ENCODE assay signal across 9 mouse cellular contexts in genomic region chr7:80199286-80199685, GRCm38 (mm10). TPM values are rescaled to one million over a fixed set of nuclear protein-coding genes. Genes with fewer than 3 reads are reported as not detected.
DNase-seq lines count a peak whose midpoint lies in the region; ATAC-seq and TF ChIP-seq lines count a peak whose summit lies in the region.
"Had no signal": no experiment of that assay in that cellular context is flagged by ENCODE, and none has a peak within 500 bp of the region (broad histone marks: within the 10 kb centered on the region; RNA-seq: fewer than 3 reads in every experiment).

No protein-coding gene starts in this region.

- 45% methylated on average over 6 of the region's 6 CpGs for WGBS in heart, embryonic 14.5 days
- 30% methylated on average over 6 of the region's 6 CpGs for WGBS in hindbrain, embryonic 14.5 days
- WGBS in midbrain, embryonic 12.5 days: 48% methylated on average over 6 of the region's 6 CpGs

- peaks cover 14 to 24% of the 10 kb centered on the region in 2 experiments for H3K4me1 ChIP-seq in heart, embryonic 14.5 days (ENCODE audit: control insufficient read depth in 2 of 2, insufficient read depth in 2 of 2, low read length in 2 of 2)
- peaks cover 6 to 20% of the 10 kb centered on the region in 2 experiments for H3K4me1 ChIP-seq in MEL (ENCODE audit: control insufficient read depth in 1 of 2, insufficient read depth in 2 of 2, low read length in 2 of 2)
- peaks cover 61% of the 10 kb centered on the region for H3K4me1 ChIP-seq in hindbrain, embryonic 14.5 days (replicated peaks; ENCODE audit: control insufficient read depth, insufficient read depth, low read length)
- H3K4me1 ChIP-seq in midbrain, embryonic 12.5 days: peaks cover 71% of the 10 kb centered on the region

- TF ChIP-seq POLR2A in MEL (IDR thresholded peaks at IDR 0.05; ENCODE audit: control insufficient read depth in 1 of 2, insufficient read depth in 1 of 2, low read depth in 1 of 2, low read length in 2 of 2, poor library complexity in 1 of 2): no peak

- H3K4me3 ChIP-seq in heart, embryonic 14.5 days (ENCODE audit: control insufficient read depth in 1 of 2, insufficient read depth in 1 of 2, low read depth in 1 of 2, low read length in 2 of 2): peak overlapping the region; percentile 64 to 65
- peak overlapping the region; percentile 89 to 93 for H3K4me3 ChIP-seq in MEL (ENCODE audit: control insufficient read depth in 1 of 2, insufficient read depth in 1 of 2, low read depth in 2 of 2, low read length in 2 of 2)
- peak overlapping the region; percentile 73 for H3K4me3 ChIP-seq in hindbrain, embryonic 14.5 days (replicated peaks; ENCODE audit: low read length)
- peak overlapping the region; percentile 67 for H3K4me3 ChIP-seq in midbrain, embryonic 12.5 days

- no peak overlapping the region for H3K27ac ChIP-seq in heart, embryonic 14.5 days (replicated peaks in 1 of 2; ENCODE audit: control insufficient read depth in 1 of 2, insufficient read depth in 1 of 2, low read depth in 2 of 2, low read length in 2 of 2)
- H3K27ac ChIP-seq in MEL (ENCODE audit: control insufficient read depth, low read depth, low read length): peak overlapping the region; percentile 67; the same call in 1 of the 2 replicates
- H3K27ac ChIP-seq in hindbrain, embryonic 14.5 days: peak overlapping the region; percentile 95
- peak overlapping the region; percentile 97 for H3K27ac ChIP-seq in midbrain, embryonic 12.5 days (replicated peaks)

- no peak for DNase-seq in heart, postnatal 10 days
- DNase-seq in MEL (ENCODE audit: low read depth, low spot score): no peak
- DNase-seq in hindbrain, embryonic 14.5 days (ENCODE audit: low spot score): no peak
- no peak for DNase-seq in thymus, adult 18-20 months
- DNase-seq in right cerebral cortex, adult 18-20 months: no peak
- no peak for DNase-seq in B cell, adult 2 months
- DNase-seq: cerebellum, adult 9-10 months had no signal

- TF ChIP-seq EP300 in MEL (IDR thresholded peaks at IDR 0.05; ENCODE audit: low read depth in 1 of 2, low read length in 2 of 2): no peak

- peak overlapping the region; percentile 82 for H3K4me2 ChIP-seq in heart, embryonic 14.5 days (ENCODE audit: low read length)
- peak overlapping the region; percentile 81 for H3K4me2 ChIP-seq in hindbrain, embryonic 14.5 days (replicated peaks)
- H3K4me2 ChIP-seq in midbrain, embryonic 12.5 days (replicated peaks): peak overlapping the region; percentile 80

- H3K9me3 ChIP-seq in heart, embryonic 14.5 days (ENCODE audit: control insufficient read depth, low read length): no peaks in the 10 kb centered on the region
- no peaks in the 10 kb centered on the region for H3K9me3 ChIP-seq in MEL (replicated peaks; ENCODE audit: insufficient read depth, low read length)
- H3K9me3 ChIP-seq in hindbrain, embryonic 14.5 days (ENCODE audit: control insufficient read depth, low read length): no peaks in the 10 kb centered on the region
- H3K9me3 ChIP-seq in midbrain, embryonic 12.5 days: no peaks in the 10 kb centered on the region

- H3K36me3 ChIP-seq in heart, embryonic 14.5 days (ENCODE audit: control insufficient read depth, insufficient read depth, low read length): peaks cover 8% of the 10 kb centered on the region; the same call in 1 of the 2 replicates
- peaks cover 0 to 17% of the 10 kb centered on the region in 2 experiments; a peak in 2 of 4 replicates for H3K36me3 ChIP-seq in MEL (ENCODE audit: control insufficient read depth in 1 of 2, insufficient read depth in 2 of 2, low read length in 2 of 2)
- H3K36me3 ChIP-seq in hindbrain, embryonic 14.5 days (replicated peaks; ENCODE audit: control insufficient read depth, insufficient read depth): no peaks in the 10 kb centered on the region
- H3K36me3 ChIP-seq in midbrain, embryonic 12.5 days: no peaks in the 10 kb centered on the region

- TF ChIP-seq CTCF in MEL (IDR thresholded peaks at IDR 0.05 in 2 of 3, conservative IDR thresholded peaks at IDR 0.05 in 1 of 3; ENCODE audit: control insufficient read depth in 1 of 3, insufficient read depth in 1 of 3, low read depth in 2 of 3, low read length in 3 of 3, poor library complexity in 1 of 3, severe bottlenecking in 1 of 3): no peak

- no peak for TF ChIP-seq RAD21 in MEL (IDR thresholded peaks at IDR 0.05; ENCODE audit: low read depth, low read length)

- H3K27me3 ChIP-seq in heart, embryonic 14.5 days (ENCODE audit: control insufficient read depth, insufficient read depth, low read length): no peaks in the 10 kb centered on the region
- H3K27me3 ChIP-seq in MEL (ENCODE audit: control insufficient read depth in 1 of 2, insufficient read depth in 2 of 2, low read length in 2 of 2): no peaks in the 10 kb centered on the region
- H3K27me3 ChIP-seq in hindbrain, embryonic 14.5 days (ENCODE audit: control insufficient read depth, insufficient read depth, low read length): no peaks in the 10 kb centered on the region
- peaks cover 3% of the 10 kb centered on the region; the same call in 1 of the 2 replicates for H3K27me3 ChIP-seq in midbrain, embryonic 12.5 days

- intact Hi-C loops in heart, postnatal 10 days (cut with DNase I): no loop called here

- peaks cover 54% of the 10 kb centered on the region for H3K79me2 ChIP-seq in MEL (ENCODE audit: control insufficient read depth, insufficient read depth, low read length, poor library complexity)

- no peak for ATAC-seq in heart, embryonic 14.5 days (ENCODE audit: insufficient number of reproducible peaks, insufficient read depth, low FRiP score, low read depth)
- ATAC-seq in hindbrain, embryonic 14.5 days (ENCODE audit: low FRiP score): no peak
- ATAC-seq in midbrain, embryonic 12.5 days (ENCODE audit: low FRiP score, low read depth): no peak

- H3K9ac ChIP-seq in heart, embryonic 14.5 days (ENCODE audit: low read length): peak overlapping the region; percentile 79
- peak overlapping the region; percentile 93 for H3K9ac ChIP-seq in MEL (ENCODE audit: control insufficient read depth, low read depth, low read length, poor library complexity, severe bottlenecking)
- peak overlapping the region; percentile 91 for H3K9ac ChIP-seq in hindbrain, embryonic 14.5 days
- H3K9ac ChIP-seq in midbrain, embryonic 12.5 days (replicated peaks): peak overlapping the region; percentile 87

TF ChIP-seq in MEL, 35 proteins besides CTCF, POLR2A, EP300 and RAD21:
- TF ChIP-seq MXI1 (IDR thresholded peaks at IDR 0.05; ENCODE audit: low read depth, low read length) (0 out of 2 replicates have a peak, but pooled peaks have one; percentile 13), CHD1 (IDR thresholded peaks at IDR 0.05; ENCODE audit: low read depth, low read length) (0 out of 2 replicates have a peak, but pooled peaks have one; percentile 60), ELF1 (IDR thresholded peaks at IDR 0.05; ENCODE audit: low read depth, low read length) (no peak)

RNA-seq across cellular contexts. Expression of gene Sema4b, which starts 12.6 kb away (rescaled TPM):
- 11.8 and 12.4 TPM in 2 replicates for polyA plus RNA-seq in heart, embryonic 14.5 days (2014; fragmentation: Nextera tagmentation; extraction: Ambion mirVana)
- 10 to 100 TPM; 14.7 to 16.6 TPM for total RNA-seq in heart, postnatal 10 days (2021)
- 8.4 and 10.9 TPM in 2 replicates for total RNA-seq in MEL (2012; rRNA removed)
- 10 to 100 TPM in 1 of 2 experiments, not detected in 1; 17.3 TPM for polyA plus RNA-seq in MEL (2012; ENCODE audit: insufficient read depth in 1 of 2, insufficient read length in 2 of 2, low read depth in 1 of 2, low replicate concordance in 2 of 2, missing spikeins in 1 of 2)
- polyA plus RNA-seq in hindbrain, embryonic 14.5 days (2014; fragmentation: Nextera tagmentation; extraction: Ambion mirVana): 17.4 and 19.7 TPM in 2 replicates
- polyA plus RNA-seq in midbrain, embryonic 12.5 days (2016; fragmentation: Nextera tagmentation; extraction: Ambion mirVana): 17.7 and 20.9 TPM in 2 replicates

RNA-seq across cellular contexts. Expression of gene Cib1, which starts 33.3 kb away (rescaled TPM):
- polyA plus RNA-seq in heart, embryonic 14.5 days (2014; fragmentation: Nextera tagmentation; extraction: Ambion mirVana): 56.1 and 57.6 TPM in 2 replicates
- 10 to 100 TPM; 27.8 to 28.1 TPM for total RNA-seq in heart, postnatal 10 days (2021)
- 69.3 and 84.5 TPM in 2 replicates for total RNA-seq in MEL (2012; rRNA removed)
- polyA plus RNA-seq in MEL (2012; ENCODE audit: insufficient read depth in 1 of 2, insufficient read length in 2 of 2, low read depth in 1 of 2, low replicate concordance in 2 of 2, missing spikeins in 1 of 2): 100 to 1,000 TPM in 1 of 2 experiments, not detected in 1; 145 TPM
- 29.8 and 41.1 TPM in 2 replicates for polyA plus RNA-seq in hindbrain, embryonic 14.5 days (2014; fragmentation: Nextera tagmentation; extraction: Ambion mirVana)
- polyA plus RNA-seq in midbrain, embryonic 12.5 days (2016; fragmentation: Nextera tagmentation; extraction: Ambion mirVana): 41.3 and 42.3 TPM in 2 replicates

RNA-seq across cellular contexts. Expression of gene Gdpgp1, which starts 33.4 kb away (rescaled TPM):
- 3.3 and 3.6 TPM in 2 replicates for polyA plus RNA-seq in heart, embryonic 14.5 days (2014; fragmentation: Nextera tagmentation; extraction: Ambion mirVana)
- total RNA-seq in heart, postnatal 10 days (2021): 1 to 10 TPM; 2.2 to 2.4 TPM
- 3.4 and 4.0 TPM in 2 replicates for total RNA-seq in MEL (2012; rRNA removed)
- 1 to 10 TPM in 1 of 2 experiments, not detected in 1; 4.6 TPM for polyA plus RNA-seq in MEL (2012; ENCODE audit: insufficient read depth in 1 of 2, insufficient read length in 2 of 2, low read depth in 1 of 2, low replicate concordance in 2 of 2, missing spikeins in 1 of 2)
- polyA plus RNA-seq in hindbrain, embryonic 14.5 days (2014; fragmentation: Nextera tagmentation; extraction: Ambion mirVana): 3.4 and 3.8 TPM in 2 replicates
- 4.0 and 4.6 TPM in 2 replicates for polyA plus RNA-seq in midbrain, embryonic 12.5 days (2016; fragmentation: Nextera tagmentation; extraction: Ambion mirVana)

RNA-seq across cellular contexts. Expression of gene Ttll13, which starts 46.9 kb away (rescaled TPM):
- polyA plus RNA-seq in heart, embryonic 14.5 days (2014; fragmentation: Nextera tagmentation; extraction: Ambion mirVana): 0.62 and 1.6 TPM in 2 replicates
- under 1 TPM; 0.45 to 0.74 TPM for total RNA-seq in heart, postnatal 10 days (2021)
- 0.39 and 0.46 TPM in 2 replicates for total RNA-seq in MEL (2012; rRNA removed)
- polyA plus RNA-seq in MEL (2012; ENCODE audit: insufficient read depth in 1 of 2, insufficient read length in 2 of 2, low read depth in 1 of 2, low replicate concordance in 2 of 2, missing spikeins in 1 of 2): under 1 TPM in 1 of 2 experiments, not detected in 1; 0.40 TPM
- polyA plus RNA-seq in hindbrain, embryonic 14.5 days (2014; fragmentation: Nextera tagmentation; extraction: Ambion mirVana): 1.3 and 1.7 TPM in 2 replicates
- polyA plus RNA-seq in midbrain, embryonic 12.5 days (2016; fragmentation: Nextera tagmentation; extraction: Ambion mirVana): 1.9 and 2.4 TPM in 2 replicates

Comparison
In these comparisons a context has a peak if more than half of its experiments do, and no peak if none do; other contexts are left out.
1. H3K27ac ChIP-seq: peak in MEL (single experiment), hindbrain, embryonic 14.5 days (single experiment) and midbrain, embryonic 12.5 days (single experiment); none in heart, embryonic 14.5 days (0 of 2).
2. Peak in every context shown above with its lines, with median percentiles within 50 percentile points of each other: H3K4me2 ChIP-seq, H3K4me3 ChIP-seq and H3K9ac ChIP-seq.